Mouse (Mus musculus) G1E-ER4 (cell line): ENCODE measurements around the gene Gpbar1. TPM values are rescaled to one million over a fixed set of nuclear protein-coding genes. Genes with fewer than 3 reads are reported as not detected.

ENCODE experiments used
- GATA1 ChIP-seq: IDR thresholded peaks from one replicate; pipeline ENCODE4 v1.8.0; 2012; ENCODE audit warnings: low read length, inconsistent platforms
- polyA plus RNA-seq: library from polyadenylated mRNA; stranded (reverse); fragments of >175 nt; gene quantifications from 2 replicates; pipeline ENCODE4 v1.2.3, GENCODE M21; 2012

The Gpbar1 gene
- polyA plus RNA-seq, 1 experiment: not detected

DNA sequence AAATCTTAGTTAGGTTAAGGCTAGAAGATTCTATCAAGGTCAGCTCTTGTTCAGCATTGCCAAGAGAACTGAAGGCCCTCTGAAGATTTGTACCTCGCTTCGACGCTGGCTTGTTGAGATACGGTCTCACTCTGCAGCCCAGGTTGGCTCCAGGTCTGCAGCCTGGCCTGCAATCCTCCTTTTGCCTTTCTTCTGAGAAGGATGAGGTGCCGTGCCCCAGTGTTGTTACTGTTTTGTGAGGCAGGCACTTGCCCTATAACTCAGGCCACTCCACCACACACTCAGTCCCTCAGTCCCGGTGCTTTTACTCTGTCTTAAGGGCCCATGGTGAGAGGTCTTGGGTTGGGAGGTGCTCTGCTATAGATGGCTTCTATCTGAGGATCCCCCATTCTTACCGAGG is 23.9 kb downstream of the Gpbar1 start:
- TF ChIP-seq GATA1: no peak

DNA sequence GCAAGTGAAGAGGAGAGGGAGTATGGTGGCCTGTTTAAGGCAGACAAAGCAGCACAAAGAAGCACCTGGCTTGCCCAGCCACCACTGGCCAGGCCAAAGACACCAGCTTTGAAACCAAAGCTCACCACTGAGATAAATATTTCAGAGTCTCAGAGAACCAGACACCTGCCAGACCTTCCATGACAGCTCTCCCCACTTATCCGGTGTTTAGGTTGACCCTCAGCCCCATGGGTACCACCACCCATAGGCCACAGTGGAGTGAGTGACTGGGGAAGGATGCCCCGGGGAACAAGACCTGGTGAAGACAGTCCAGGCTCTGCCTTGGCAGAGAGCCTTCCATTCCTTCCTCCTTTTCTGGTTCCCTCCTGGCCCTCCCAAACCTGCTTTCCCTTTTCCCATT is 24.5 kb downstream of the Gpbar1 start:
- TF ChIP-seq GATA1: no peak

DNA sequence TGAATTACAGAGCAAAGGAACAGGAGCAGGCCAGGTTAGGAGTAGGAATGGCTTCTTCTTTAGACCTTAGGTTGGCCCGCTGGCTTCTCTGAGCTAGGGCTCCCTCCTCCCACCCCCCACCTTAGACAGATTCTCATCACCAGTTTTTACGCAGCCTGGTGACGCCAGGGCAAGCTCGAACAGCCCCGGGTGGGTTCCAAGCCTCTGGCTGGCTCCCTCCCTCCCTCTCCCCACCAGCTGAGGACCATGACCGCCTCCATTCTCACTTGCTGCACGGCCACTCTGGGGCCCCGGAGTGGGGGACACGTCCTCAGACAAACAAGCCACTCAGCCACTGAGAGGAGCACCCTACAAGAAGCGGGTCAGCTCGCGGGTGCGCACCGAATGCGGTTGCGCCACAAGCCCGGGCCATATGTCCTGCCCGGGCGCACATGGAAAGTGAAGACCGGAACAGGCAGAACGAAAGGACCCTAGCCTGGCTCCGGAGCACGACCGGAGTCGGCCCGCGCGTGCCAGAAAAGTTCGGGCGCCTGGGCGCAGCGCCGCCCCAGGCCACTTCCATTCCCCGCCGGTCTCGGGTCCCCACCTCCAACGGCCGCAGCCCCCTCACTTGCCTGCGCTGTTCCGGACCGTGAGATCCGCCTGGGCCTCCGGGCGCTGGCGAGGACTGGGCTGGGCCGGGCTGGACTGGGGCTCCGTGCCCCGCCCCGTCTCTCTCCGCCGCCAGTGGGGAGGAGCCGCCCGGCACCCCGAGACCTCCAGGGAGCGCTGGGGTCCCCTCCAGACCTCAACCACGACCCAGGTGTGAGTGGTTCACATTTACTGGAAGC is 25.4 kb downstream of the Gpbar1 start:
- TF ChIP-seq GATA1: no peak

DNA sequence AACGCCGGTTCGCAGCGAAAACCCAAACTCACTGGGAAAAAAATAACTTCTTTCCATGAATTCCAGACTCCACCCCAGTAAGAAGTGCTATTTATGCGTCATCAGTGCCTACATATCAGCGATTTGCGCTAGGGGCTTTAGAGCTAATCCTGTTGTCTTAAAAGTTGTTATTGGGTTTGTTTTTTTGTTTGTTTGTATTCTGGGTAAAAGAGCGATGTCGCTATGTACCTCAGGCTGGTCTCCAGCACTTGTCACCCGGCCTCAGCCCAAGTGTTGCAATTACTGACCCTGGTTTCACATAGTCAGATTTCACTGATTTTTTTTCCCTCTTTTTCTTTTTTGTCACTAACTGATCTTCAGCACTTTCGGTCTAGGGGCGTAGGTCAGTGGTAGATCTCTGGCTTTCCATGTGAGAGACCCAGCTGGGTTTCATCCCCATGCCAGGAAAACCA is 26.0 kb downstream of the Gpbar1 start:
- TF ChIP-seq GATA1: no peak

DNA sequence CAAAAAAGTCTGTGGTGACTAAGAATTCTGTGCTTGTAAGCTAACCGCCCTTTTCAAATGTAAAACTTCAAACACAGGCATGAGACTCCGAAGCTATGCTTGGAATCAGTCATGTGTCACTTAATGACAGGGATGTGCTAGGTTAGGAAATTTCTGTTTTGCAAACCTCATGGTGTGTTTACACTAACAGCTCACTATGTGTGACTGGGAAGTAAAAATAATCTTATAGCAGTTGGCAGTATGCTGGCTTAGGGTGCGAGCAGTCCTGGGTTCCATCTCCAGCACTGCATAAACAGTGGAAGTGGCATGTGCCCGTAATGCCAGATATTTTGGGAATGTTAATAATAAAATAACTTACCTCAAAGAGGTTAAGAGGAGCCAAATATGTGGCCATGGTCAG is 26.6 kb downstream of the Gpbar1 start:
- no peak for TF ChIP-seq GATA1

DNA sequence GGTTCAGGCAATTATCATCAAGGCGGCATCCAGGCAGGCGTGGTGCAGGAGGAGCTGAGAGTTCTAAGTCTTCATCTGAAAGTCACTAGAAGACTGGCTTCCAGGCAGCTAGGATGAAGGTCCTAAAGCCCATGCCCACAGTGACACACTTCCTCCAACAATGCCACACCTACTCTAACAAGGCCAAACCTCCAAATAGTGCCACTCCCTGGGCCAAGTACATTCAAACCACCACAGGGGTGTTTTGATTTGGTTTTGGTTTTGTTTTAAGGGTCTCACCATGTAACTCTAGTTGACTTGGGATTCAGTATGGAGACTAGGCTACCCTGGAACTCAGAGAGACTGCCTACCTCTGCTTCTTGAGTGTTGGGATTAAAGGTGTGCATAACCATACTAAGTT is 27.2 kb downstream of the Gpbar1 start, which contains the start of gene Tmbim1:
TSS of gene Tmbim1 (minus strand) at position 101 of the 400 bp plus-strand sequence.
- TF ChIP-seq GATA1: no peak

DNA sequence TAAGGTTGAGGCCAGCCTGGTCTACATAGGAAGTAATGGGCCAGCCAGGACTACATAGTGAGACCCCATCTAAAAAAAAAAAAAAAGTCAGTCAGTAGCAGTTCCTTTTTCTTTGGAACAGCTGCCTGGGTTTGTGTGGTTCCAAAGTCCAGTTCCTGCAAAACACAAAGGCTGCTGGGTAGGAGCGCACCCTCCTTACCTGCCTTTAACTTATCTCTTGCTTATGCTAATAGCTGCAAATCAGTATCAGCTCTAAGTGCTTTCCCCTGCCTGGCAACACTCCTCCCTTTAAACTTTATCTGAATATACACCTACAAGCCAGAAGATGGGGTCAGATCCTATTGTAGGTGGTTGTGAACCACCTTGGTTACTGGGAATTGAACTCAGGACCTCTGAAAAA is 28.8 kb downstream of the Gpbar1 start:
- no peak for TF ChIP-seq GATA1

DNA sequence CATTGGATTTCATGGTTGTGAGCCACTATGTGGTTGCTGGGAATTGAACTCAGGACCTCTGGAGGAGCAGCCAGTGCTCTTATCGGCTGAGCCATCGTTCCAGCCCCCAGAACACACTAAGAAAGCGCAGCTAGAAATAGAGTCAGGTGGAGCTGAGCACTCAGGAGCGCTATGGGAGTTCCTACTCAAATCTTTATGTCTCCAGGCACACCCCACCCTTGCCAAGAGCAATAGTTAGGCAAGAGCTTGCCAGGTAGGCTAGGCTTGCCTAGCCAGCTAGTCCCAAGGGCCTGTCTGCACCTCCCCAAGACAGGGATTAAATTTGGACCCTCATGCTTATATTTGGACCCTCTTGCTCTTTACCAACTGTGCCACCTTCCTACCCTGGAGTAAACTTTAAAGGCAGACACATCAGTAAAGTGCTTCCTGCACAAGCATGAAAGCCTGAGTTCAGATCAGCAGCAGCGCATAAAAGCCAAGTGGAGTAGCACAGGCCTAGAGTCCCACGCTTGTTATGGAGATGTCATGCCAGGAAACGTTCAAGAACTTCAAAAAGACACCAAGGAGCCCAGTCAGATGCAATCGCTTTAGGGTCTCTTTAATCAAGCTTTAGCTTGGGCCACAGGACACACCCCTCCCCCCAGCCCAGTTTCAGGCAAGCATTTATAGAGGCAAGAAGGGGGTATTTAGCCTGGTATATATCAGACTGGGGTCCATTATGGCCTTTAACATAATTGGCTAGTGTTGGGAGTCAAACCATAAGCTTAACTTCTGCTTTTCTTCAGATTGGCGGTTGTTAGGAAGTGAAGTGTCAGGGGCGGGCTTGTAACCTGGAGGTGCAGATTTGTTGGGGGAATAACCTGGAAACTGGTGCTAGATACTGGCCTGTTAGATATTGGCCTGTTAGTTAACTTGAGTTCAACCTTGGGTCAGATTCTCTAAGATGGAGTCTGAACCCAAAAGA is 29.9 kb downstream of the Gpbar1 start:
- no peak for TF ChIP-seq GATA1

DNA sequence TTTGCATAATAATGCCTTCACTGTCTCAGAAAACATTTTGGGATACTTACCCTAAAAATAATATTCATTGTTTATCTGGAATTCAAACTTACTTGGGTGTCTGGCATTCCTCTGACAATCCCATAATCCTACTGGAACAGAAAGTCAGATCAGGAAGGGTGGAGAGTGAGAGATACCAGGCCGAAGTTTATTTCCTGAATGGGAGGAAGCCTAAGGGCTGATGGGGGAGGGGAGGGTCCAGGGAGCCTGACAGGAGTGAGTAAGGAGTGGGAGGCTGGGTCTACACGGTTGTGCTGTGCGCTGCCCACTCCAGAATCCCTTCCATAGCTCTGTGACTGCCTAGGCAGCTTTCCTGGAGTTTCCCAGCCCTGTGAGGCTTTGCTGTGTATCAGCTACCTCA is 31.4 kb downstream of the Gpbar1 start:
- TF ChIP-seq GATA1: no peak

DNA sequence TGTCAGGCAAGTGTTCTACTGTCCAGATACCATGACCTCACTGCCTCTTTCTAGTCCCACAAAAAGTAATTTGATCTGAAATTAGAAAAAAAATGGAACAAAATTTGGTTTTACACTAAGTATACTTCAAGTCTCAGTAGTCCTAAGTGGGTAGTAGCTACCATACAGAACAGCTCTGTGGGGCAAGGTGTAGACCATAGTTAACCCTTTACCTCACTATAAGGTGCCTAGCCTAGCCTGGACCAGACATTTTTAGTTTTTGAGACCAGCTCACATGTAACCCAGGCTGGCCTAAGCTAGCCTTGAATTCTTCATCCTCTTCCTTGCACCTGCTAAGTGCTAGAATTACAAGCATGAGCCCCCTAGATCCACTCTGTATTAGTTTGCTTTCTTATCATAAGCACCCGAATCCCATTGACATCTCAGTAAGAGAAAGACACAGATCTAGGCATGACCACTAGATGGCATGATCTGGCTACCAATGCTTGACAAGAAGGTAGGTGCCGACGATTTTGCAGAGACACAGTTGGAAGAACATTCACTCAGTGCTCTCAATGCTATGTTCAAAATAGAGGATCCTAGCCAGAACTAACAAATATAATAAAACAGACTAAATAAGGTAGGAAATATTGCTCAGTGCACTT is 34.8 kb downstream of the Gpbar1 start:
- TF ChIP-seq GATA1: no peak

DNA sequence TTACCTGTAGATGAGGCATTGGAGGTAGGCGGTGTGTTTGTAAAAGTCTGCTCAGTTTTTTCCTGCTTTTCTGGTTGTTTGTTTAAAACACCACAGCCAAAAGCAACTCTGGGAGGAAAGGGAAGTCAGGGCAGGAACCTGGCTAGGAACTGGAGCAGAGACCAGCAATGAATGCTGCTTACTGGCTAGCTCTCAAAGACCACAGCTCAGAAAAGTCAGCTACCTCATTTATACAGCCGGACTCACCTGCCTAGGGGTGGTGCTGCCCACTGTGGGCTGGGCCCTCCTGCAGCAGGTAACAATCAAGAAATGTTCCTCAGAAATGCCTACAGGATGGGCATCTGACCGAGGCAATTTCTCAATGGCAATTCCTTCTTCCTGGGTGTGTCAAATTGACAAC is 36.4 kb downstream of the Gpbar1 start:
- TF ChIP-seq GATA1: no peak

DNA sequence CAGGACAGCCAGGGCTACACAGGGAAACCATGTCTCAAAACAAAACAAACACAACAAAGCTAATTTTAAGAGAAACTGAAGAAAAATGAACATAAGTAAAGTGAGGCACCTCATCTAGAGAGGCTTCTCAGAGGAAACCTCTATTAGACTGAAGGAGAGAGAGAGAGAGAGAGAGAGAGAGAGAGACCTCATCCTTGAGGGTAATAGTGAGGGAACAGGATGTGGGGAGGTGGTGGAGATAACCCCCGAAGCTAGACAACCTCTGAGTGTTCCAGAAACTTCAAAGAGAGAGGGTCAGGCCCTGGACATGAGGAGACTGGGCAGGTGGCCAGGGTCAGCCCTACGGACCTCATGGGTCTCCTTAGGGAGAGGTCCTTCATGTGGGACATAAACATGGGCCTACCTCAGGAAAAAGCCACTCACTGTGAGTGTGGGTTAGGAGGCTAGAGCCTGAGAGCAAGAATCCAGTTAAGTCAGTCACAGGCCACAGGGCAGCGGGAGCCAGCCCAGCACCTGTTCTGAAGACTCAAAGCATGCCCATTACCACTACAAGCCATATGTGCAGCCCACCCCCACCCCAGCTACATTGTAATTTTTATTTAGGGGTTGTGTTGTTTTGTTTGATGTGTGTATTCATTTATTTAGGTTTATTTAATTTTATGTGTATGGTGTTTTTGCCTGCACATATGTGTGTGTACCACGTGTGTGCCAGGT is 37.9 kb downstream of the Gpbar1 start:
- no peak for TF ChIP-seq GATA1

DNA sequence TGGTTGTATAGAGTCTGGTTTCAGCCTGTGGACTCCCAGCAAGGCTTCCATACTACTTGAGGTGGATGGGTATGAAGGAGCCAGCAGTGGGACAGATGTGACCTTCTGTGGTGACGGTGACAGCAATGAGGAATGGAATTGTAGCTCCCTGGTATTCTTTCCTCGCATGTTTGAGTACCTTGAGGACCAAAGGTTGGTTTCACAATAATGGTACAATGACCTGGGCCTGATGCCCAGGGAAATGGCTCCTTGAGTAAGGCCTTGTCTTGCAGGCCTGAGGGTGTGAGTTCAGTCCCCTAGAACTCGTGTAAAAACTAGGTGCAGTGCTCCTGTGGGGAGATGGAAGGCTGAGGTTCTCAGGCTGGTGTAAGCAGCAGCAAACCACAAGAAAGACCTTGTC is 40.4 kb downstream of the Gpbar1 start:
- no peak for TF ChIP-seq GATA1

DNA sequence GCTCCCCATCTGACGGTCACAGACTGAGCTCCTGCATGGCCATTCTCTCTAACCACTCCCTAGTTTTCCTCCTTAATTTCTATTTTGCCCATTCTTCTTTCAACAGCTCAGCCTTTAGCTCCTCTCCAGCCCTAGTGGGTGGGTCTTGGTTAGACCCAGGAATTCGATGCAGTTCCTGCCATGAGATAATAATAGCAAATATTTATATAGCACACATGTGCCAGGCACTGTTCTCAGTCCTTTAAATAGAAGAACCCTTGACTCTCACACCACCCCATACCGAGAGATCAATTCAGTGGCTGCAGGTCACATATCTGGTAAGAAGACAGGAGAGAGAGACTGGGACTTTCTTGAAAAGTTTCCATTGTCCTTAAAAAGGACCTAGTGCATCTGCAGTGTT is 43.0 kb downstream of the Gpbar1 start:
- no peak for TF ChIP-seq GATA1

Other genes with a start within 250 kb of the Gpbar1 start
- gene Tns1, start 154.1 kb upstream of the Gpbar1 start, polyA plus RNA-seq: 0.75 and 0.85 TPM in 2 replicates
- gene Rufy4, start 153.0 kb upstream of the Gpbar1 start, polyA plus RNA-seq: not detected in 2 replicates
- 0.02 TPM in 1 of 2 replicates, not detected in the other for gene Cxcr2, start 124.6 kb upstream of the Gpbar1 start, polyA plus RNA-seq
- gene Cxcr1, start 83.9 kb upstream of the Gpbar1 start, polyA plus RNA-seq: not detected in 2 replicates
- gene Arpc2, start 42.5 kb upstream of the Gpbar1 start, polyA plus RNA-seq: 655 and 745 TPM in 2 replicates
- 311 and 386 TPM in 2 replicates for gene Aamp, start 6.2 kb downstream of the Gpbar1 start, polyA plus RNA-seq
- gene Pnkd, start 6.4 kb downstream of the Gpbar1 start, polyA plus RNA-seq: 165 and 228 TPM in 2 replicates
- 180 and 214 TPM in 2 replicates for gene Tmbim1, start 27.1 kb downstream of the Gpbar1 start, polyA plus RNA-seq
- gene Catip, start 83.6 kb downstream of the Gpbar1 start, polyA plus RNA-seq: not detected in 2 replicates
- not detected in 2 replicates for gene Slc11a1, start 96.6 kb downstream of the Gpbar1 start, polyA plus RNA-seq
- 342 and 395 TPM in 2 replicates for gene Ctdsp1, start 113.0 kb downstream of the Gpbar1 start, polyA plus RNA-seq
- gene Vil1, start 130.8 kb downstream of the Gpbar1 start, polyA plus RNA-seq: 0.11 and 0.22 TPM in 2 replicates
- gene Cnot9, start 227.5 kb downstream of the Gpbar1 start, polyA plus RNA-seq: 34.8 and 35.0 TPM in 2 replicates